Mouse (Mus musculus) forebrain, embryonic 15.5 days (tissue): Measurements from ENCODE around the gene Hmg20a. TPM values are rescaled to one million over a fixed set of nuclear protein-coding genes. Genes with fewer than 3 reads are reported as not detected.

Experiments used
- ATAC-seq: fragments of 200-750 bp; cut with Nextera tagmentation; replicated peaks from 2 replicates; pipeline ENCODE4 v1.8.0; 2017; ENCODE audit warnings: mild to moderate bottlenecking, moderate TSS enrichment, moderate library complexity
- H3K27ac ChIP-seq: fragments of 300-500 bp; sonication (generic); replicated peaks from 2 replicates; pipeline ENCODE4 v1.5.1; 2015; ENCODE audit warnings: mild to moderate bottlenecking, inconsistent platforms
- H3K27me3 ChIP-seq: fragments of 300-500 bp; sonication (generic); 2 replicates; pipeline ENCODE4 v1.6.1; 2015; ENCODE audit warnings: inconsistent platforms
- H3K36me3 ChIP-seq: fragments of 300-500 bp; sonication (generic); 2 replicates; pipeline ENCODE4 v1.6.1; 2015; ENCODE audit warnings: mild to moderate bottlenecking, inconsistent platforms
- H3K4me1 ChIP-seq: fragments of 300-500 bp; sonication (generic); 2 replicates; pipeline ENCODE4 v1.6.1; 2015; ENCODE audit warnings: inconsistent platforms
- H3K4me2 ChIP-seq: fragments of 300-500 bp; sonication (generic); replicated peaks from 2 replicates; pipeline ENCODE4 v1.6.1; 2015; ENCODE audit warnings: mild to moderate bottlenecking, inconsistent platforms
- H3K4me3 ChIP-seq: fragments of 300-500 bp; sonication (generic); 2 replicates; pipeline ENCODE4 v1.5.1; 2015; ENCODE audit warnings: mild to moderate bottlenecking, inconsistent platforms
- H3K9ac ChIP-seq: fragments of 300-500 bp; sonication (generic); replicated peaks from 2 replicates; pipeline ENCODE4 v1.6.1; 2015; ENCODE audit warnings: mild to moderate bottlenecking, inconsistent platforms
- H3K9me3 ChIP-seq: fragments of 300-500 bp; sonication (generic); 2 replicates; pipeline ENCODE4 v1.6.1; 2016; ENCODE audit warnings: inconsistent platforms
- WGBS: fragments of 180-500 bp; shearing (Covaris S2); methylation state at CpG from one replicate; pipeline ENCODE4 v1.1.7; 2015; ENCODE audit warnings: mixed read lengths; 5-methylcytosine and 5-hydroxymethylcytosine counted together
- polyA plus RNA-seq: library from polyadenylated mRNA; unstranded; fragments of >200 nt; fragmentation: Nextera tagmentation; extraction: Ambion mirVana; gene quantifications from 2 replicates; pipeline ENCODE4 v1.2.1, GENCODE M21; 2015

Gene Hmg20a
- polyA plus RNA-seq, 1 experiment from 2014 or later, result 91.2 TPM

DNA sequence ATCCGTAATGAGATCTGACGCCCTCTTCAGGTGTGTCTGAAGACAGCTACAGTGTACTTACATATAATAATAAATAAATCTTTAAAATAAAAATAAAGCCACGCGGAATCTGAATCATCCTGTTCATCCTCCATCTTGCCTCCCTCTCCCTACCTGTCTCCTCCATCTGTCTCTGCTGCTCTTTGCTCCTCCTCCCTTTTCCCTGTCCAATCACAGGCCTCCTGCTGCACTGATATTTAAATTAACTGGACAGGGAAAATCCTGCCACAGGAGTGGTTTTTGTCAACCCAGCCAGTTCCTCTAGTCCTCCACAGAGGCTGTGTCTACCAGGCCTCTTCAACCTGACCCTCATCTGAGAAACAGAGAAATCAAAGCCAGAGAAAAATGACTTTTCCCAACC lies 94.1 kb downstream of the Hmg20a start:
- no peak for ATAC-seq
- no peak overlapping the region for H3K4me3 ChIP-seq
- 88% methylated on average over 4 of the region's 4 CpGs for WGBS
- H3K4me2 ChIP-seq, result no peak overlapping the region
- H3K27ac ChIP-seq, result no peak overlapping the region
- H3K9me3 ChIP-seq, result no peaks in the 10 kb centered on the region
- H3K4me1 ChIP-seq, result peaks cover 6% of the 10 kb centered on the region
- H3K27me3 ChIP-seq, result no peaks in the 10 kb centered on the region
- H3K9ac ChIP-seq, result no peak overlapping the region
- H3K36me3 ChIP-seq, result no peaks in the 10 kb centered on the region

DNA sequence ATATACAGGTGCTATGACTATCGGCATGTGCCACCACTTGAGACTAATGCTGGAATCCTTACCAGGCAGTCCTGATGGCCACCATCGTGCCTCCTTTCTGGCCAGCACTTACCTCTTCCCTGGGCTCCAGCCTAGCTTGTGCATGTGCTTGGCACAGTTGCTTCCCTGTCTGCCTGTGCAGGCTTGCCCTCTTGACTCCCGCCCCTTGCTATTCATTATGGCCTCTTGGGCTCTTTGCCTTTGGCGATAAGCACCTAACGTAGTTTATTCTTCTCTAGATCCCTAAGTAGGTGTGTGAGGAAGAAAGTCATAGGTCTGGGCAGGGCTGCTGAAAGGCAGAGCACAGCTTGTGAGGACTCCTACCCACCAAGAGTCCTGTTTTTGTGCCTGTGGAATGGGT lies 96.7 kb downstream of the Hmg20a start:
- Histone ChIP-seq H3K9me3 (no peaks in the 10 kb centered on the region), H3K27me3 (no peaks in the 10 kb centered on the region), H3K4me2 (no peak overlapping the region), H3K36me3 (no peaks in the 10 kb centered on the region), H3K27ac (no peak overlapping the region), H3K4me1 (no peaks in the 10 kb centered on the region), H3K9ac (no peak overlapping the region), H3K4me3 (no peak overlapping the region)
- ATAC-seq, result no peak
- 85% methylated on average over 5 of the region's 5 CpGs for WGBS

DNA sequence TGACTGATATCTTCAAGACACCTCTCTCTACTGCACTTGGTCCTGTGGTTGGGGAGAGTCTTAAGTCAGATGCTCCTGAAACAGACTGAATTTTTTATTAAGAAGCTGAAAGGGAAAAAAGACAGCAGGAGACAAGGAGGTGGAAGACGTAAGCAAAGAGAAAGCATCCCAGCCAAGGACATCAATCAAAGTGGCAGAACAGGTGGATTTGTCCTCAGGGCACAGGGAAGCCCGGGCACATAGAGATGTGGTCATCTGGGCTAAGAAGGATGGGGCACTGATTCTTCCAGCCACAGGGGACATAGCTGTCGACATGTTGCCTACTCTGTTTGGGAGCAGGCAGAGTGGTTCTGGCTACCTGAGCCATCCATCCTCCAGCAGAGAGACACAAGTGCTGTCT lies 97.8 kb downstream of the Hmg20a start:
- no peak overlapping the region for H3K9ac ChIP-seq
- no peaks in the 10 kb centered on the region for H3K36me3 ChIP-seq
- H3K27ac ChIP-seq, result no peak overlapping the region
- 69% methylated on average over 3 of the region's 3 CpGs for WGBS
- no peak overlapping the region for H3K4me3 ChIP-seq
- no peaks in the 10 kb centered on the region for H3K27me3 ChIP-seq
- no peaks in the 10 kb centered on the region for H3K4me1 ChIP-seq
- no peak for ATAC-seq
- H3K9me3 ChIP-seq, result no peaks in the 10 kb centered on the region
- no peak overlapping the region for H3K4me2 ChIP-seq

DNA sequence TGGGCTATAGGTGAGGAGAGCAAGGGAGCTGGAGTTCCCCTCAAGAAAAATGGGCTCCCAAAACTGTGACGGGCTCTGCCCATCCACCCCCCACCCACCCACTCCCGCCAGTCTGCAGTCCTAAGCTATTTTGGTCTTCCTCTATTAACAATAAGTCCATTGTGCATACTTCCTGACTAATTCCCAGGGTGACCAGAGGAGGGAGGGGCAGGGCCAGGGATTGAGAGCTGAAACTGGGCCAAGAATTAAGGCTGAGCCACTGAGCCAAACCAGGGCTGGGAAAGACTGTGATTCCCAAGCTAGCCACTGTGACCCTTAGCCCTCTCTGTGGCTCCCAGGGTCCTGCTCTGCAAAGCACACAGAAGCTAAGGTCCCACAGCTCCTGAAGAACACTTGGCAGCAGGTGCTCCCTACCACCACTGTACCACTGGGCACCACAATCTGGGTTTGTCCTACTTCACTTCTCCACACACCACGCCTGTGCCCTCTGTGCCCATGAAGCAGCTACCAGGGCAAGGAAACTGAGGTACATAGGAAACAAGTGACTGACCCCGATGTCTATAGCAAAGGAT lies 98.4 kb downstream of the Hmg20a start:
- H3K27ac ChIP-seq, result no peak overlapping the region
- H3K4me1 ChIP-seq, result no peaks in the 10 kb centered on the region
- ATAC-seq, result no peak
- WGBS, result 62% methylated on average over 4 of the region's 4 CpGs
- no peak overlapping the region for H3K9ac ChIP-seq
- no peaks in the 10 kb centered on the region for H3K36me3 ChIP-seq
- H3K4me3 ChIP-seq, result no peak overlapping the region
- H3K4me2 ChIP-seq, result no peak overlapping the region
- no peaks in the 10 kb centered on the region for H3K27me3 ChIP-seq
- no peaks in the 10 kb centered on the region for H3K9me3 ChIP-seq

DNA sequence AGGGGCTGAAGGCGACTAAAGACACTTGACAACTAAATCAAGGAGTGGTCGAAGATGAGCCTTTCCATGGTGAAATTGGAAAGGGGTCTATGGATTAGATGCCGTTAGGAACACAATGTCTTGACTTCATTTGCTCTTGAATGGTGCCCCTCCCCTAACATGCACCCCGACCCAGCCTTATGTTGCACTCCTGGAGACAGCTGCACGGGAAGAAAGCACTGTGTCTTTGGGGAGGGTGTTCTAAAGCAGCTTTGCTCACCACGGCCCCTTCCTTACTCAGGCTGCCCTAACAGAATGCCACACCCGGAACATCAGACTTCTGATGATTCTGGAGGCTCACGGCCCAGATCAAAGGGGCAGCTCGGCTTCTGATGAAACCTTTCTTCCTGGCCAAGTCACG lies 103.9 kb downstream of the Hmg20a start:
- no peaks in the 10 kb centered on the region for H3K4me1 ChIP-seq
- H3K4me2 ChIP-seq, result no peak overlapping the region
- no peak overlapping the region for H3K27ac ChIP-seq
- 67% methylated on average over 10 of the region's 10 CpGs for WGBS
- ATAC-seq, result no peak
- H3K36me3 ChIP-seq, result no peaks in the 10 kb centered on the region
- H3K27me3 ChIP-seq, result no peaks in the 10 kb centered on the region
- H3K4me3 ChIP-seq, result no peak overlapping the region
- no peaks in the 10 kb centered on the region for H3K9me3 ChIP-seq
- no peak overlapping the region for H3K9ac ChIP-seq

DNA sequence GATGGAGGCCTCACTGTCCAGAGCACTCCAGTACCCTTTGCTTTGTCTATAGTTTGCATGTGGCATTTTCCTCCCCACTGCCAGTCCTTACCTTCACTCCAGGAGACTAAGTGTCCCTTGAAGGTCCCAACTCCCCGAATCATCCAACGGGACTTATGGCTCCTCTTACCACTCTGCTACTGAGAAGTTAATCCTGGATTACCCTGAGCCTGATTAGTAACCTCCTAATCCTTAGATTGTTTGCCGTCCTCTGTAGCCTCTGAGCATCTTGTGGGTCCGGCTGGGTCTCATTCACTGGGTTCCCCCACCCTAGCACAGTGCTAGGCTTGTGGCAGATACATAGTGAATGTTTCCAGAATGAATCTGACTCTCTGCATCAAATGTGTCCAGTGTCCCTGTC lies 109.5 kb downstream of the Hmg20a start:
- Histone ChIP-seq H3K27ac (no peak overlapping the region), H3K4me2 (no peak overlapping the region), H3K27me3 (no peaks in the 10 kb centered on the region), H3K4me3 (no peak overlapping the region), H3K9me3 (no peaks in the 10 kb centered on the region), H3K9ac (no peak overlapping the region), H3K4me1 (no peaks in the 10 kb centered on the region), H3K36me3 (no peaks in the 10 kb centered on the region)
- ATAC-seq, result no peak
- WGBS, result 14% methylated on average over 4 of the region's 4 CpGs

DNA sequence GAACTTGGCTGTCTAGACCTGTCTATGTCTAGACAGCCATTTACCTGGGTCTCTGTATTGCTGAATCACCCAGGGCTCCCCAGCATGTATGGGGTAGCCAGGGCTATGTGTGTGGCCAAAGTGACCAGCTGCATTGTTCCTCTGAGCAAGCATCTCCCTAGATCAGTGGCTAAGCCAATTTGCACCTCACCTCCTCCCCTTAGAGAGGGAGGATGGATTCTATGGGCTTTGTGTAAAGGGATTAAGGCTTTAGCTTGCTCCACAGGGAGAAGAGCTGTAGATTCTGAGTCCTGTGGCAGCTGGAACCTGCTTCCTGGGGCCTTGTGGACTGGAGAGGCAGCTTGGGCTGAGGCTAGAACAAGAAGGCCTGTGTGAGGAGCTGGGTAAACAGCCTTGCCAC lies 113.6 kb downstream of the Hmg20a start:
- Histone ChIP-seq H3K4me3 (no peak overlapping the region), H3K36me3 (no peaks in the 10 kb centered on the region), H3K4me1 (peaks cover 5% of the 10 kb centered on the region), H3K9me3 (no peaks in the 10 kb centered on the region), H3K27me3 (no peaks in the 10 kb centered on the region), H3K27ac (no peak overlapping the region), H3K4me2 (no peak overlapping the region), H3K9ac (no peak overlapping the region)
- no peak for ATAC-seq

DNA sequence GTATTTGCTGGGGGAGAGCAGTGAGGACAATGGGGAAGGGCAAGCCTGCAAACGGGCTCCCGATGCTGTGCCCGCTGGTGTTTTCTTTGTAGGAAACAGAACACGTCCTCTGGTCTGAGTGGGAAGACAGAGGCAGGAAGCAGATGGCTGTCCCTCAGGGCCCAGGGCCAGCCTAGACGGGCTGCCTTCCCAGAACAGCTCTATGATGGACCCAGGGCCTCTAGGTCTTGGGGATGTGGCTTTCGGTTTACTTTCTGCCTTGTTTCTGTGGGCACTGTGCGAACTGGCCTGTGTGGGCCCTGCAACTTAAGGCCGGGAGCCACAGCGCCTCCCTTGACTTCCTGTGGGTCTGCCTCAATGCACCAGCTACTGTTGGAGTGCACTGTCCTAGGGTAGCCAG lies 115.5 kb downstream of the Hmg20a start:
- 60% methylated on average over 9 of the region's 9 CpGs for WGBS
- 0 out of 2 replicates have a peak, but pooled peaks have one; percentile 32 for ATAC-seq
- Histone ChIP-seq H3K9me3 (no peaks in the 10 kb centered on the region), H3K27me3 (no peaks in the 10 kb centered on the region), H3K4me2 (no peak overlapping the region), H3K4me1 (peaks cover 5% of the 10 kb centered on the region), H3K27ac (no peak overlapping the region), H3K4me3 (no peak overlapping the region), H3K36me3 (no peaks in the 10 kb centered on the region), H3K9ac (no peak overlapping the region)

DNA sequence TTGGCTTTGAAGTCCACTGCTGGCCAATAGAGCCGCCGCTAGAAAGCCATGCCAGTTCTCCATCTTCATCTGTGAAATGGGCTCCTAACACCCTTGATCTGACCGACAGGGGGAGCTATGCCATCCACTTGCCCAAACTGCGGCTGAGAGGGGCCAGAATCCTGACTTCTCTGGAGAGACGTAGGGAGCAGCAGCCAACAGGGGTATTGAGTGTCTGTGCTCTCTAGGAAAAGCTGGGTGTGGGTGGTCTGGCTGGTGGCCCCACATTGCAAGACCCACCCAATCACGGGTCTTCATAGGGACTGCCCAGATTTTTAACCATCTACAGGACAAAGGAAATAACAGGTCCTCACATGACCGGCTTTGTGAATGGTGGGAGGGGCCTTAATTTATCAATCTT lies 116.3 kb downstream of the Hmg20a start:
- Histone ChIP-seq H3K9ac (no peak overlapping the region), H3K9me3 (no peaks in the 10 kb centered on the region), H3K36me3 (no peaks in the 10 kb centered on the region), H3K4me1 (peaks cover 5% of the 10 kb centered on the region), H3K27me3 (no peaks in the 10 kb centered on the region), H3K4me2 (no peak overlapping the region), H3K27ac (no peak overlapping the region), H3K4me3 (no peak overlapping the region)
- WGBS, result 42% methylated on average over 7 of the region's 7 CpGs
- no peak for ATAC-seq

DNA sequence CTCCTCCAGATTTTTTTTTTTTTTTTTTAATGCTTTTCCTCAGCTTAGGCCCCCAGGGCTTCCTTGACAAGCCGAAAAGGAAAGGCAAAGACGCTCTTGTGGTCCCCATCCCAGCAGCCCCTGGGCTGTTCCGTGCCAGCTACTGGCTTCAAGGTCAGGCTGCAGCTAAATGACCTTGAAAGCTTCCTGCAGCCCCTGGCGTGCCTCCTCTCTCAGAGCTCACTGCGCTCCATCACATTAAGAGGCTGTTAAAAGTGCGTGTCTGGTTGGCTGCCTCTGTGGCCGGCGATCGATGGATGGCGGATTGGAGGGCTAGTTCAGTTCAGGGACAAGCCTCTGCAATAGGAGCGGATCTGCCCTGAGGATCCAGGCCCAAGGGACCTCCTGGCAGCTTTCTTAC lies 117.0 kb downstream of the Hmg20a start:
- 25% methylated on average over 11 of the region's 11 CpGs for WGBS
- Histone ChIP-seq H3K4me1 (peaks cover 5% of the 10 kb centered on the region), H3K4me2 (0 out of 2 replicates have a peak overlapping the region, but pooled peaks have one; percentile 15), H3K4me3 (no peak overlapping the region), H3K9me3 (no peaks in the 10 kb centered on the region), H3K27ac (no peak overlapping the region), H3K9ac (0 out of 2 replicates have a peak overlapping the region, but pooled peaks have one; percentile 14), H3K36me3 (no peaks in the 10 kb centered on the region), H3K27me3 (no peaks in the 10 kb centered on the region)
- ATAC-seq, result no peak

DNA sequence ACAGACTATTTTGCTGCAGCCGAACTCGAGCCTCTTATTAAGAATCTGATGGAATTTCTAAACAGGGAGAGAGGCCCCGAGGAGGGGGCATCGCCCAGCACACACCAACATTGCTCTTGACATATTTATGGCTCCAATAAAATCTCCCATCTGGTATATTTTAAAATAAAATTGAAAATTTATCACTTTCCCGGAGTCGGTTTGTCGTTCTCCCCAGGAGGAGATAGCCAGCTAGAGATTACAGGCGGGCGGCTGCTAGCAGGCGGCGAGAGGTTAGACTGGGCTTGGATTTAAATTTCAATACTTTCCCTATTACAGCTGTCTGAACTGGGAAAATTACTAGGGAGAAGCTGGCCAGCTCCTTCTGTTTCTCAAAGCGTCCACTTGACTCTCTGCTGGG lies 121.6 kb downstream of the Hmg20a start:
- Histone ChIP-seq H3K9me3 (no peaks in the 10 kb centered on the region), H3K4me2 (no peak overlapping the region), H3K27me3 (no peaks in the 10 kb centered on the region), H3K9ac (no peak overlapping the region), H3K4me3 (no peak overlapping the region), H3K36me3 (no peaks in the 10 kb centered on the region), H3K4me1 (peaks cover 5% of the 10 kb centered on the region), H3K27ac (no peak overlapping the region)
- WGBS, result 76% methylated on average over 12 of the region's 12 CpGs
- no peak for ATAC-seq

DNA sequence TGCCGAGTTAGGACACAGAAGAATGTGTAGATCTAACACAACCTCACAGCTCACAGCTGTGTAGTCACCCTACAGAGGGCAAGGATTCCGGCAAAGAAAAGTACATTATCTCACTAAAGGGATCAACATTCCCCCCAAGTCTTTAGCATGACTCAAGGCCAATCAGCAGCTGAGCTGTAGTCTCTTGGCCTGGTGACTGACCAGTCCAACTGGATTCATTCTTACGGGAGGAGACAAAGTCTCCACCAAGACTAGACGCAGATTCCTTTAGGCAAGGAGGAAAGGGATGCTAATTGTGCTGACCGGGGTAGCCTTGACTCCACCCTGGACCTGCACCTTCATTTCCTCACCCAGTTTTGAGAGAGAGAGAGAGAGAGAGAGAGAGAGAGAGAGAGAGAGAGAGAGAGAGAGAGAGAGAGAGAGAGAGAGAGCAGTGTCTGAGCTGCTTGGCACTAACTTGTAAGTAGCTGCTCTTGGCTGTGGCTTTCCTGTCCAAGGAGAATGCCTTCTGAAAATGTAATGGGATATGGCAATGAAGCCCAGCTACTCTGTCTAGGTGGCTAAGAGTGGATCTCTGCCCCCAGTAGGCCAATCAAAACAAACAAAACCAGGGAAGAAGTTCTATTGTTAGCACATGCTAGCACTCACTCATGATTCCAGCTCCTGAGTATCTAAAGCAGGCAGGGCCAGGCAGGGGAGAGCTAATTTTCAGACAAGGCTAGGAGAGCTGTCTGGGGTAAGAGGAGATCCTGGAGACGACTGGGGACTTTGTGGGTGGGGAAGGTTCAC lies 126.5 kb downstream of the Hmg20a start:
- ATAC-seq, result no peak
- Histone ChIP-seq H3K4me3 (no peak overlapping the region), H3K4me1 (0 out of 2 replicates have a peak, but pooled peaks cover 4% of the 10 kb centered on the region), H3K36me3 (no peaks in the 10 kb centered on the region), H3K9me3 (no peaks in the 10 kb centered on the region), H3K4me2 (no peak overlapping the region), H3K27me3 (no peaks in the 10 kb centered on the region), H3K9ac (no peak overlapping the region), H3K27ac (no peak overlapping the region)
- 77% methylated on average over 6 of the region's 6 CpGs for WGBS
